Mouse (Mus musculus): ENCODE results near the gene Ube4b. TPM values are rescaled to one million over a fixed set of nuclear protein-coding genes. Genes with fewer than 3 reads are reported as not detected.

Gene Ube4b
- polyA plus RNA-seq, 1 experiment from 2014 or later: 54.1 TPM

DNA sequence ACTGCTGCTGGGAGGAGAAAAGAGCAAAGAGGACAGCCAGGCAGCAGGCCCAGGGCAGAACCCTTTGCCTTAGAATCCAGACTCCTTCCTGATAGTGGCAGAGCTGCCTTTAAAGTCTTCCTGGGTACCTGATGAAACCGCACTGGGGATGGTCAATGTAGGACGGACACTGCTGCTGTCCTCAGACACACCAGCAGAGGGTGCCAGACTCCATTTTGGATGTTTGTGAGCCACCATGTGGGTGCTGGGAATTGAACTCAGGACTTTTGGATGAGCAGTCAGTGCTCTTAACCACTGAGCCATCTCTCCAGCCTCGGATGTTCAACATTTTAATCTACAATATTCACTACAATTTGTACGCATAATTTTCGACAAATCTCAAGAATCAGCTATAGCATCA is 96.1 kb downstream of the Ube4b start:
- H3K4me1 ChIP-seq (ENCODE audit: control insufficient read depth, insufficient read depth, low read length): no peaks in the 10 kb centered on the region
- H3K9me3 ChIP-seq (replicated peaks; ENCODE audit: control insufficient read depth, low read length, poor library complexity, severe bottlenecking): no peaks in the 10 kb centered on the region
- no peak for ATAC-seq
- no peaks in the 10 kb centered on the region for H3K27me3 ChIP-seq (ENCODE audit: control insufficient read depth, insufficient read depth, low read depth, low read length)
- H3K27ac ChIP-seq (ENCODE audit: low read length): no peak overlapping the region
- H3K36me3 ChIP-seq (ENCODE audit: control insufficient read depth, insufficient read depth, low read length): peaks cover 46% of the 10 kb centered on the region
- H3K4me3 ChIP-seq (ENCODE audit: low read depth, low read length): no peak overlapping the region
- no peak overlapping the region for H3K4me2 ChIP-seq (ENCODE audit: low read length)
- 98% methylated on average over 5 of the region's 5 CpGs for WGBS
- no peak overlapping the region for H3K9ac ChIP-seq (ENCODE audit: low read depth, low read length)

DNA sequence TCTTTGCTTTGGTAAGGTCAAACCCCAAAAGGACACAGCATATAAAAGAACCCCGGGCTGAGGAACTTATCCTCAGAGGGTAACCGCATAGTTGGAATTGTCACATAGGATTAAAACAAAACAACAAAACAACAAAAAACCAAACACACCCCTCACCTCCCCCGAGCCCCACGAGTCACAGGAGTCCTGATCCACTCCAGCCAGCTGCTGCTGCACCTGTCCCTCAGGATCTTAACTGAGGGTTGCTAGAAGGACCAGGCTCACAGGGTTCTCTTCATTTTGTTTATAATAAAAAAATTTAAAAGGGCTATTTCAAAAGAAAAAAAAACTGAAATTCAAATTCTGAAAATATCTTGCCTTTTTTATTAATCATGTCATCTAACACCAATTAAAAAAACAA is 97.8 kb downstream of the Ube4b start:
- no peak overlapping the region for H3K4me2 ChIP-seq (ENCODE audit: low read length)
- no peak overlapping the region for H3K4me3 ChIP-seq (ENCODE audit: low read depth, low read length)
- no peaks in the 10 kb centered on the region for H3K4me1 ChIP-seq (ENCODE audit: control insufficient read depth, insufficient read depth, low read length)
- 76% methylated on average over 4 of the region's 4 CpGs for WGBS
- H3K27me3 ChIP-seq (ENCODE audit: control insufficient read depth, insufficient read depth, low read depth, low read length): no peaks in the 10 kb centered on the region
- no peaks in the 10 kb centered on the region for H3K9me3 ChIP-seq (replicated peaks; ENCODE audit: control insufficient read depth, low read length, poor library complexity, severe bottlenecking)
- ATAC-seq: no peak
- no peak overlapping the region for H3K9ac ChIP-seq (ENCODE audit: low read depth, low read length)
- H3K36me3 ChIP-seq (ENCODE audit: control insufficient read depth, insufficient read depth, low read length): peaks cover 31% of the 10 kb centered on the region
- no peak overlapping the region for H3K27ac ChIP-seq (ENCODE audit: low read length)

DNA sequence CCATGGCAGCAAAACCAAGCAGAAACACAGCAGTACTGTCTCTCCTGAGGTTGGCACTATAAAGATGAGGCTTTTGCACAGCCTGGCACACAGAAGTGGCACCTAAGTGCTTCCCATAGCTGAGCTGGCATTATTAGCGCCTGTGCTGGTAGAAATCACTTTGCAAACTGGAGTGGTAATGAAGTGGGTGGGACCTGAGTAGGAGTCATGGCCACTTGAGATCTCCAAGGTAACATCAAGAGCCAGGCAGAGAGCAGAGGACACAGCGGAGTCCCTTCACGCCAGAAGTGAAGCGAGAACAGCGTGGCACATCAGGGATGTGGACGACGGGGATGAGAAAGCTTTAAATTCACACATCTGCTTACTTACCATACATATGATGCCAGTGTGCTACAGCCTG is 99.3 kb downstream of the Ube4b start:
- ATAC-seq: 0 out of 2 replicates have a peak, but pooled peaks have one; percentile 36
- no peaks in the 10 kb centered on the region for H3K27me3 ChIP-seq (ENCODE audit: control insufficient read depth, insufficient read depth, low read depth, low read length)
- no peak overlapping the region for H3K4me2 ChIP-seq (ENCODE audit: low read length)
- no peaks in the 10 kb centered on the region for H3K9me3 ChIP-seq (replicated peaks; ENCODE audit: control insufficient read depth, low read length, poor library complexity, severe bottlenecking)
- peaks cover 23% of the 10 kb centered on the region for H3K36me3 ChIP-seq (ENCODE audit: control insufficient read depth, insufficient read depth, low read length)
- H3K9ac ChIP-seq (ENCODE audit: low read depth, low read length): no peak overlapping the region
- WGBS: 82% methylated on average over 7 of the region's 7 CpGs
- H3K4me3 ChIP-seq (ENCODE audit: low read depth, low read length): no peak overlapping the region
- H3K4me1 ChIP-seq (ENCODE audit: control insufficient read depth, insufficient read depth, low read length): no peaks in the 10 kb centered on the region
- no peak overlapping the region for H3K27ac ChIP-seq (ENCODE audit: low read length)

DNA sequence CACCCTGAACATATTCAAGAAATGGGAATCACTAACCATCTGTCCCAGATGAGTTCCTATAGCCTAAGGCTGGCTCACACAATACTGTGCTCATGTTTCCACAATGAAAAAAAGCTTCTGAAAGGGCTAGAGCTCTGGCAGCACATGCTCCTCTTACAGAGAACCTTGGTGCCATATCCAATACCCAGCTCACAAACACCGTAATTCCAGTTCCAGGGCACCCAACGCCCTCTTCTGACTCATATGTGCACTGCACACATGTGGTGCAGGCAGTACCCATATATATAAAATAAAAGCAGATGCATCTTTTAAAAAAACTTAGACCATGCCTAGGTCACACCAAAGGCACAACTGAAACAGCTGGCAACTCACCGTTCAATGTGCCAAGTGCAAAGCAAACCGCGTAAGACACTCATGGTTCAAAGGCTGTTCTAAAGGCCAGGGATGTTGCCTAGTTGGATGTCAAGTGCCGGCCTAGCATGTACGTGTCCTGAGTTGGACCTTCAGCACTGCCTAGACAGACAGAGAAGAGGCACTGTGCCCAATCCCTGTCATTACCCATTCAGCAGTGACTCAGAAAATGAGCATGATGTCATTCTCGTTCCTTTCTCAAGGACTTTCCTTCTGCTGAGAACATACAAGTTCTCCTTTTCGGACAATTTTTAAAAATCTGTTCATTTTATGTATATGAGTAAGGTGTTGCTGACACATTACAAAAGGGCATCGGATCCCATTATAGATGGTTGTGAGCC is 101.0 kb downstream of the Ube4b start:
- 90% methylated on average over 10 of the region's 10 CpGs for WGBS
- H3K9me3 ChIP-seq (replicated peaks; ENCODE audit: control insufficient read depth, low read length, poor library complexity, severe bottlenecking): no peaks in the 10 kb centered on the region
- no peak overlapping the region for H3K4me3 ChIP-seq (ENCODE audit: low read depth, low read length)
- no peaks in the 10 kb centered on the region for H3K27me3 ChIP-seq (ENCODE audit: control insufficient read depth, insufficient read depth, low read depth, low read length)
- no peak overlapping the region for H3K9ac ChIP-seq (ENCODE audit: low read depth, low read length)
- no peak overlapping the region for H3K4me2 ChIP-seq (ENCODE audit: low read length)
- no peaks in the 10 kb centered on the region for H3K4me1 ChIP-seq (ENCODE audit: control insufficient read depth, insufficient read depth, low read length)
- ATAC-seq: no peak
- H3K36me3 ChIP-seq (ENCODE audit: control insufficient read depth, insufficient read depth, low read length): peaks cover 15% of the 10 kb centered on the region
- H3K27ac ChIP-seq (ENCODE audit: low read length): no peak overlapping the region

DNA sequence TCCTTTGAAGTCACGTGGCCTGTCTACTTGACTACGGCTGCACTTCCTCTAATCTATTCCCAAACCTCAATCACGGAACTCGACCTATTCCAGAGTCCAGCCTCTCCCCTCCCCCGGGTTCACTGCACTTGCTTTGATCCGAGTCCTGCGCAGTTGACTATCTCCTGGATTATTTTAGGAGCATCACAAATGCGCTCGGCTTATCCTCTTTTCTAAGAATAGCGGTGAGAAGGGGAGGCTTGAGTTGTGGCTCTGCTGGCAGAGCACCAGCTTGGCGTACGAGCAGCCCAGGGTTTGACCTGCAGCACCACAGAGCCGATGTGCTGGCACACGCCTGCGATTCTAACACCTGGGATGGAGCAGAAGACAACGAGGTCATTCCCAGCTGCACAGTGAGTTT is 102.8 kb downstream of the Ube4b start:
- no peak for ATAC-seq
- Histone ChIP-seq H3K9me3 (replicated peaks; ENCODE audit: control insufficient read depth, low read length, poor library complexity, severe bottlenecking) (no peaks in the 10 kb centered on the region), H3K27ac (ENCODE audit: low read length) (no peak overlapping the region), H3K4me3 (ENCODE audit: low read depth, low read length) (no peak overlapping the region), H3K36me3 (ENCODE audit: control insufficient read depth, insufficient read depth, low read length) (0 out of 2 replicates have a peak, but pooled peaks cover 3% of the 10 kb centered on the region), H3K4me2 (ENCODE audit: low read length) (no peak overlapping the region), H3K4me1 (ENCODE audit: control insufficient read depth, insufficient read depth, low read length) (no peaks in the 10 kb centered on the region), H3K27me3 (ENCODE audit: control insufficient read depth, insufficient read depth, low read depth, low read length) (no peaks in the 10 kb centered on the region), H3K9ac (ENCODE audit: low read depth, low read length) (no peak overlapping the region)
- WGBS: 81% methylated on average over 16 of the region's 16 CpGs

DNA sequence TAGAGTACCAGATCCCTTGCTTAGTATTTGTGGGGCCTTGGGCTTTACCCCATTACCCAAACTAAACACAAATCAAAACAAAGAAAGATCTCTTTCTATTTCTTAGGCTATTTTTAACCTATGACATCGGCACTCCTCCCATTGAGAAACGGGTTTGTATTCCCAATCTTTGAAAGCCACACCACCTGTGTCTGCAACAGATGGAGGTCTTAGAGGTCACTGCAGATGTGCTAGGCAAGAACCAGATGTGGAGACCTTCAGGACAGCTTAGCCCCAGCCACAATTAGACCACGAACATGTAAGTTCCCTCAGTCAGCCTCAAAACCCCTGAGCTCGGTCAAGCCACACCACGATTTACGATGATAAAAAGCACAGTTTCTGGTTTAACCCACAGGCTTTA is 103.8 kb downstream of the Ube4b start:
- H3K36me3 ChIP-seq (ENCODE audit: control insufficient read depth, insufficient read depth, low read length): 0 out of 2 replicates have a peak, but pooled peaks cover 2% of the 10 kb centered on the region
- ATAC-seq: no peak
- 85% methylated on average over 6 of the region's 6 CpGs for WGBS
- H3K4me2 ChIP-seq (ENCODE audit: low read length): no peak overlapping the region
- no peaks in the 10 kb centered on the region for H3K27me3 ChIP-seq (ENCODE audit: control insufficient read depth, insufficient read depth, low read depth, low read length)
- no peak overlapping the region for H3K27ac ChIP-seq (ENCODE audit: low read length)
- H3K9me3 ChIP-seq (replicated peaks; ENCODE audit: control insufficient read depth, low read length, poor library complexity, severe bottlenecking): no peaks in the 10 kb centered on the region
- H3K9ac ChIP-seq (ENCODE audit: low read depth, low read length): no peak overlapping the region
- H3K4me1 ChIP-seq (ENCODE audit: control insufficient read depth, insufficient read depth, low read length): no peaks in the 10 kb centered on the region
- no peak overlapping the region for H3K4me3 ChIP-seq (ENCODE audit: low read depth, low read length)

DNA sequence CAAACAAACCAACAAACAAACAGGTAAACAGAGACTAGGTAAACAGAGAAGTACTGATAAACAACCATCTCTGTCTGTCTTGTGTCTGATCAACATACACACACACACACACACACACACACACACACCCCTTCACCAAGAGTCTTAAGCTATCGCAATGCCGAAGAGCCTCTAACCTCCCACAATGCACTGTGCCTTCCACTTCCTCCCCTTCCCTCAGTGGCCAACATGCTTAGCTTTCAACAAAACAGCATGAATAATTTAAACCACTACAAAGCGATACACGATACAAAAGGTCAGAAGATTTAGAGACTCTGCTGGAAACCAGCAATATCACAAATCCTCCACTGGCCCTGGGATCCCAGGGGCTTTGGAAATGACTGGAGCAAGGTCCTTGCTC is 104.3 kb downstream of the Ube4b start:
- no peaks in the 10 kb centered on the region for H3K36me3 ChIP-seq (ENCODE audit: control insufficient read depth, insufficient read depth, low read length)
- no peak overlapping the region for H3K9ac ChIP-seq (ENCODE audit: low read depth, low read length)
- ATAC-seq: no peak
- WGBS: 29% methylated on average over 4 of the region's 4 CpGs
- no peaks in the 10 kb centered on the region for H3K9me3 ChIP-seq (replicated peaks; ENCODE audit: control insufficient read depth, low read length, poor library complexity, severe bottlenecking)
- H3K4me3 ChIP-seq (ENCODE audit: low read depth, low read length): no peak overlapping the region
- no peaks in the 10 kb centered on the region for H3K27me3 ChIP-seq (ENCODE audit: control insufficient read depth, insufficient read depth, low read depth, low read length)
- H3K27ac ChIP-seq (ENCODE audit: low read length): no peak overlapping the region
- H3K4me1 ChIP-seq (ENCODE audit: control insufficient read depth, insufficient read depth, low read length): no peaks in the 10 kb centered on the region
- H3K4me2 ChIP-seq (ENCODE audit: low read length): no peak overlapping the region

DNA sequence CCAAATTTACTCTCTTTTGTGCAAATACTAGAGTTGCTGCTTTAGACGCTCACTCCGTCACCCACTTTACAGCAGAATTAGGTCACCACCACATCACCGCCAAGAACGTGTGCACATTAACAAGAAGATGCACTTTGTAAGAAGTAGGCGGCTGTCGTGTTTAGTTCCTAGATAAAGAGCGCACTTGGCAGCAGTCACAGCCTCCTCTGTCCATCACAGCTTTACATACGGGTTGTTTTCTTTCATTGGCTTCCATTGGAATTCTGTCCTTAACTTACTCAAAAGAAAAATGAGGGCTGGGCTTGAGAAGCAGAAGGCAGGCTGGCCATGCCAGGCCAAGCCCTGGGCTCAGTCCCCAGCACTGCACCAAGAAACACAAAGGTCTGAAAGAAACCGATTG is 107.5 kb downstream of the Ube4b start:
- peak; percentile 77 for ATAC-seq
- no peak overlapping the region for H3K27ac ChIP-seq (ENCODE audit: low read length)

DNA sequence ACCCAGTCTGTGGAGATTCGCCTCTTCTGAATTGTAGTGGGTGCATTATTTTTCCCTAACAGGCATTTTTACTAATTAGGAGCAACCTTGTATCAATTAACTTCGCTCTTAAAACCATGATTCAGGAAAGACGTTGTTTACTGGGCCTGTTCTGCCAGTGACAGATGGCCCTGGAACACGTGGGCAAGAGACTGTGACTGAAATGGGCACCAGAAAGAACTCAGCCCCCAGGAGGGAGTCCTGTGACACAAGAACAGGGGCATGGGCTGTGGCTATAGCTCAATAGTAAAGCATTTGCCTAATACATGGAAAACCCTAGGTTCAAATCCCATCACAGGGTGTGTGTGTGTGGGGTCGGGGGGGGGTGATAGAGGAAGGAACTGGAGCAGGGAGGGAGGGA is 109.2 kb downstream of the Ube4b start:
- no peak overlapping the region for H3K9ac ChIP-seq (ENCODE audit: low read depth, low read length)
- no peaks in the 10 kb centered on the region for H3K36me3 ChIP-seq (ENCODE audit: control insufficient read depth, insufficient read depth, low read length)
- H3K4me3 ChIP-seq (ENCODE audit: low read depth, low read length): no peak overlapping the region
- no peaks in the 10 kb centered on the region for H3K9me3 ChIP-seq (replicated peaks; ENCODE audit: control insufficient read depth, low read length, poor library complexity, severe bottlenecking)
- no peak overlapping the region for H3K4me2 ChIP-seq (ENCODE audit: low read length)
- H3K27me3 ChIP-seq (ENCODE audit: control insufficient read depth, insufficient read depth, low read depth, low read length): no peaks in the 10 kb centered on the region
- ATAC-seq: no peak
- no peak overlapping the region for H3K27ac ChIP-seq (ENCODE audit: low read length)
- no peaks in the 10 kb centered on the region for H3K4me1 ChIP-seq (ENCODE audit: control insufficient read depth, insufficient read depth, low read length)
- WGBS: 50% methylated on average over 5 of the region's 5 CpGs

More for the DNA sequence above, 107.5 kb downstream of the Ube4b start:
- 52% methylated on average over 9 of the region's 9 CpGs for WGBS
- no peak overlapping the region for H3K4me3 ChIP-seq (ENCODE audit: low read depth, low read length)
- no peaks in the 10 kb centered on the region for H3K27me3 ChIP-seq (ENCODE audit: control insufficient read depth, insufficient read depth, low read depth, low read length)
- H3K9ac ChIP-seq (ENCODE audit: low read depth, low read length): no peak overlapping the region
- no peaks in the 10 kb centered on the region for H3K4me1 ChIP-seq (ENCODE audit: control insufficient read depth, insufficient read depth, low read length)
- H3K4me2 ChIP-seq (ENCODE audit: low read length): no peak overlapping the region
- no peaks in the 10 kb centered on the region for H3K36me3 ChIP-seq (ENCODE audit: control insufficient read depth, insufficient read depth, low read length)
- no peaks in the 10 kb centered on the region for H3K9me3 ChIP-seq (replicated peaks; ENCODE audit: control insufficient read depth, low read length, poor library complexity, severe bottlenecking)
